Comparison of ENCODE assay signal across 8 mouse cellular contexts in the genomic region with DNA sequence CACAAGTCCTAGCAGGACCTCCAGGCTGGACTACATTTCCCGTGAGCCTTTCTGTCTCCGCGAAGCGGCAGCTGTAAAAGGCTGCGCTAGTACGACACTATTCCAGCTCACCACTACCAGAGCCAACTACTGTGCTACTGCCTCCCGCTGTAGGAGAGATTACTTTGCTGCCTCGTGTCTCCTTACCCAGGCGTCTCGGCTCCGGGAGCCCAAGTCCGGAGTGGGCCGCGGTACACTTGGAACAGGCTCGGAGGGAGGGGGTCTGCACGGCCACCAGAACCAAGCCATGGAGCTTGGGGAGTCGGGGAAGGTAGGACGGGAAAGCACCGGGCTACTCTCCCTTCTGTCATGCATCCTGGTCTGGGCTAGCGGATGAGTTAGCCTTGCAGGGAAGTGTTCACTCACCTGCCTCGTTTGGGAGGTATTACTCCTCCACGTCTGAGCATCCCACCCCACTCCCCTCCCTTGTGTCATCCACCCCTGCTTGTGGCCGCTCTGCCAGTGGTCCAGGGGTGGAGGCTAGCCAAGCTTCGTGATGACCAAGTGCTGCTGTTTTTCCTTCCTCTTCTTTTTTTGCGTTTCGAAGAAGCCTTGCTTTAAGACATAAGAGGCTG. TPM values are rescaled to one million over a fixed set of nuclear protein-coding genes. Genes with fewer than 3 reads are reported as not detected.
DNase-seq lines count a peak whose midpoint lies in the region; ATAC-seq and TF ChIP-seq lines count a peak whose summit lies in the region.

No protein-coding gene starts in this region.

- H3K4me1 ChIP-seq in heart, embryonic 11.5 days (ENCODE audit: control insufficient read depth, insufficient read depth, low read length), result peaks cover 5% of the 10 kb centered on the region; the same call in 1 of the 2 replicates
- H3K4me1 ChIP-seq in kidney, embryonic 15.5 days, result peaks cover 11% of the 10 kb centered on the region
- peaks cover 9% of the 10 kb centered on the region for H3K4me1 ChIP-seq in limb, embryonic 15.5 days
- H3K4me1 ChIP-seq in midbrain, postnatal 0 days (ENCODE audit: insufficient read depth, low read length), result no peaks in the 10 kb centered on the region

- peak overlapping the region; percentile 71 for H3K4me2 ChIP-seq in heart, embryonic 11.5 days
- peak overlapping the region; percentile 73 for H3K4me2 ChIP-seq in kidney, embryonic 15.5 days
- H3K4me2 ChIP-seq in limb, embryonic 15.5 days, result peak overlapping the region; percentile 74
- peak overlapping the region; percentile 74 for H3K4me2 ChIP-seq in midbrain, postnatal 0 days (ENCODE audit: low read depth, low read length, poor library complexity, severe bottlenecking)

- no peaks in the 10 kb centered on the region for H3K9me3 ChIP-seq in heart, embryonic 11.5 days (replicated peaks; ENCODE audit: control insufficient read depth, low read length)
- H3K9me3 ChIP-seq in kidney, embryonic 15.5 days (replicated peaks), result no peaks in the 10 kb centered on the region
- H3K9me3 ChIP-seq in limb, embryonic 15.5 days, result no peaks in the 10 kb centered on the region
- no peaks in the 10 kb centered on the region for H3K9me3 ChIP-seq in midbrain, postnatal 0 days (ENCODE audit: low read length)

- H3K36me3 ChIP-seq in heart, embryonic 11.5 days (ENCODE audit: control insufficient read depth, insufficient read depth, low read length), result peaks cover 2% of the 10 kb centered on the region; the same call in 1 of the 2 replicates
- H3K36me3 ChIP-seq in kidney, embryonic 15.5 days, result peaks cover 8% of the 10 kb centered on the region; the same call in 1 of the 2 replicates
- peaks cover 5% of the 10 kb centered on the region; the same call in 1 of the 2 replicates for H3K36me3 ChIP-seq in limb, embryonic 15.5 days
- H3K36me3 ChIP-seq in midbrain, postnatal 0 days (ENCODE audit: insufficient read depth, low read length), result no peaks in the 10 kb centered on the region

- peak; percentile 34; the same call in 1 of the 2 replicates for ATAC-seq in erythroid progenitor cell, adult 5-6 weeks (replicated peaks; ENCODE audit: low FRiP score, poor library complexity, severe bottlenecking)
- peak; percentile 89 for ATAC-seq in heart, embryonic 11.5 days (replicated peaks; ENCODE audit: insufficient number of reproducible peaks, low FRiP score, low TSS enrichment)
- peak; percentile 96 for ATAC-seq in kidney, embryonic 15.5 days (replicated peaks; ENCODE audit: low FRiP score)
- peak; percentile 92 for ATAC-seq in limb, embryonic 15.5 days (ENCODE audit: insufficient number of reproducible peaks, low FRiP score, low TSS enrichment, low read depth)
- ATAC-seq in midbrain, postnatal 0 days (ENCODE audit: low FRiP score), result peak; percentile 93

- under 1% methylated on average over 26 of the region's 26 CpGs for WGBS in heart, embryonic 11.5 days (ENCODE audit: insufficient replicate concordance)
- WGBS in kidney, embryonic 15.5 days, result under 1% methylated on average over 26 of the region's 26 CpGs
- under 1% methylated on average over 26 of the region's 26 CpGs for WGBS in limb, embryonic 15.5 days
- under 1% methylated on average over 26 of the region's 26 CpGs for WGBS in midbrain, postnatal 0 days

- H3K27ac ChIP-seq in heart, embryonic 11.5 days (ENCODE audit: low read depth, low read length), result peak overlapping the region; percentile 46; the same call in 1 of the 2 replicates
- peak overlapping the region; percentile 82 for H3K27ac ChIP-seq in kidney, embryonic 15.5 days
- H3K27ac ChIP-seq in limb, embryonic 15.5 days, result peak overlapping the region; percentile 91
- peak overlapping the region; percentile 52 for H3K27ac ChIP-seq in midbrain, postnatal 0 days (ENCODE audit: low read depth, low read length)

- peak overlapping the region; percentile 83 for H3K9ac ChIP-seq in heart, embryonic 11.5 days (ENCODE audit: low read depth, low read length)
- H3K9ac ChIP-seq in kidney, embryonic 15.5 days, result peak overlapping the region; percentile 55
- H3K9ac ChIP-seq in limb, embryonic 15.5 days, result peak overlapping the region; percentile 61
- H3K9ac ChIP-seq in midbrain, postnatal 0 days (replicated peaks; ENCODE audit: low read length, poor library complexity, severe bottlenecking), result peak overlapping the region; percentile 55

- peak; percentile 51 for TF ChIP-seq CTCF in midbrain, postnatal 0 days (IDR thresholded peaks at IDR 0.05)

- H3K27me3 ChIP-seq in heart, embryonic 11.5 days (ENCODE audit: control insufficient read depth, insufficient read depth, low read length), result no peaks in the 10 kb centered on the region
- no peaks in the 10 kb centered on the region for H3K27me3 ChIP-seq in kidney, embryonic 15.5 days
- no peaks in the 10 kb centered on the region for H3K27me3 ChIP-seq in limb, embryonic 15.5 days
- no peaks in the 10 kb centered on the region for H3K27me3 ChIP-seq in midbrain, postnatal 0 days (ENCODE audit: insufficient read depth, low read length)

- DNase-seq in A20 (ENCODE audit: low read depth, low spot score), result peak; percentile 81
- DNase-seq in brain, adult 2 months (ENCODE audit: low read depth, low spot score), result peak; percentile 95
- peak; percentile 94 for DNase-seq in midbrain, postnatal 0 days (ENCODE audit: low spot score)
- DNase-seq in spleen, postnatal 36 days (ENCODE audit: low spot score in 2 of 2), result peak; percentile 54 to 60

- peak overlapping the region; percentile 72 for H3K4me3 ChIP-seq in heart, embryonic 11.5 days (ENCODE audit: low read depth, low read length)
- H3K4me3 ChIP-seq in kidney, embryonic 15.5 days (replicated peaks), result peak overlapping the region; percentile 76
- peak overlapping the region; percentile 71 for H3K4me3 ChIP-seq in limb, embryonic 15.5 days
- H3K4me3 ChIP-seq in midbrain, postnatal 0 days (ENCODE audit: low read depth, low read length), result peak overlapping the region; percentile 63

RNA-seq across cellular contexts. Expression of a gene that starts 33.1 kb away (rescaled TPM):
- total RNA-seq in erythroid progenitor cell, adult 5-6 weeks (2015; ENCODE audit: low replicate concordance), result not detected in 2 replicates
- total RNA-seq in erythroid progenitor cell, adult 5-6 weeks (2017; ENCODE audit: low replicate concordance), result not detected in 2 replicates
- polyA plus RNA-seq in heart, embryonic 11.5 days (2014; fragmentation: Nextera tagmentation; extraction: Ambion mirVana), result 19.8 and 24.1 TPM in 2 replicates
- polyA plus RNA-seq in kidney, embryonic 15.5 days (2015; fragmentation: Nextera tagmentation; extraction: Ambion mirVana), result 28.0 and 29.6 TPM in 2 replicates
- polyA plus RNA-seq in limb, embryonic 15.5 days (2015; fragmentation: Nextera tagmentation; extraction: Ambion mirVana), result 12.2 and 13.7 TPM in 2 replicates
- total RNA-seq in midbrain, postnatal 0 days (2014; rRNA removed), result 398 and 447 TPM in 2 replicates
- 497 and 556 TPM in 2 replicates for polyA plus RNA-seq in midbrain, postnatal 0 days (2015; fragmentation: Nextera tagmentation; extraction: Ambion mirVana)

RNA-seq across cellular contexts. Expression of a gene that starts 50.2 kb away (rescaled TPM):
- total RNA-seq in erythroid progenitor cell, adult 5-6 weeks (2015; ENCODE audit: low replicate concordance), result 2.1 TPM in 1 of 2 replicates, not detected in the other
- total RNA-seq in erythroid progenitor cell, adult 5-6 weeks (2017; ENCODE audit: low replicate concordance), result 0.13 and 1.1 TPM in 2 replicates
- 6.6 and 9.6 TPM in 2 replicates for polyA plus RNA-seq in heart, embryonic 11.5 days (2014; fragmentation: Nextera tagmentation; extraction: Ambion mirVana)
- 12.8 and 16.4 TPM in 2 replicates for polyA plus RNA-seq in kidney, embryonic 15.5 days (2015; fragmentation: Nextera tagmentation; extraction: Ambion mirVana)
- polyA plus RNA-seq in limb, embryonic 15.5 days (2015; fragmentation: Nextera tagmentation; extraction: Ambion mirVana), result 9.9 and 10.8 TPM in 2 replicates
- 29.4 and 82.4 TPM in 2 replicates for total RNA-seq in midbrain, postnatal 0 days (2014; rRNA removed)
- 21.4 and 23.3 TPM in 2 replicates for polyA plus RNA-seq in midbrain, postnatal 0 days (2015; fragmentation: Nextera tagmentation; extraction: Ambion mirVana)

RNA-seq across cellular contexts. Expression of a gene that starts 56.3 kb away (rescaled TPM):
- total RNA-seq in erythroid progenitor cell, adult 5-6 weeks (2015; ENCODE audit: low replicate concordance), result not detected in 2 replicates
- total RNA-seq in erythroid progenitor cell, adult 5-6 weeks (2017; ENCODE audit: low replicate concordance), result not detected in 2 replicates
- 0.41 and 0.54 TPM in 2 replicates for polyA plus RNA-seq in heart, embryonic 11.5 days (2014; fragmentation: Nextera tagmentation; extraction: Ambion mirVana)
- 0.22 and 0.86 TPM in 2 replicates for polyA plus RNA-seq in kidney, embryonic 15.5 days (2015; fragmentation: Nextera tagmentation; extraction: Ambion mirVana)
- 0.25 and 0.31 TPM in 2 replicates for polyA plus RNA-seq in limb, embryonic 15.5 days (2015; fragmentation: Nextera tagmentation; extraction: Ambion mirVana)
- 4.6 and 7.3 TPM in 2 replicates for total RNA-seq in midbrain, postnatal 0 days (2014; rRNA removed)
- 0.67 and 1.2 TPM in 2 replicates for polyA plus RNA-seq in midbrain, postnatal 0 days (2015; fragmentation: Nextera tagmentation; extraction: Ambion mirVana)

RNA-seq across cellular contexts. Expression of a gene that starts 58.7 kb away (rescaled TPM):
- total RNA-seq in erythroid progenitor cell, adult 5-6 weeks (2015; ENCODE audit: low replicate concordance), result 1.3 TPM in 1 of 2 replicates, not detected in the other
- total RNA-seq in erythroid progenitor cell, adult 5-6 weeks (2017; ENCODE audit: low replicate concordance), result 5.0 TPM in 1 of 2 replicates, not detected in the other
- polyA plus RNA-seq in heart, embryonic 11.5 days (2014; fragmentation: Nextera tagmentation; extraction: Ambion mirVana), result 17.3 and 17.8 TPM in 2 replicates
- polyA plus RNA-seq in kidney, embryonic 15.5 days (2015; fragmentation: Nextera tagmentation; extraction: Ambion mirVana), result 27.2 and 29.6 TPM in 2 replicates
- 23.6 and 25.4 TPM in 2 replicates for polyA plus RNA-seq in limb, embryonic 15.5 days (2015; fragmentation: Nextera tagmentation; extraction: Ambion mirVana)
- total RNA-seq in midbrain, postnatal 0 days (2014; rRNA removed), result 28.0 and 43.0 TPM in 2 replicates
- polyA plus RNA-seq in midbrain, postnatal 0 days (2015; fragmentation: Nextera tagmentation; extraction: Ambion mirVana), result 41.7 and 44.6 TPM in 2 replicates

Comparison
In these comparisons a context has a peak if more than half of its experiments do, and no peak if none do; other contexts are left out.
1. Peak in every context shown above with its lines: DNase-seq, ATAC-seq, H3K4me3 ChIP-seq and H3K27ac ChIP-seq.
2. ATAC-seq: peak in every context shown above with its lines; median percentile 96 in kidney, embryonic 15.5 days; 93 in midbrain, postnatal 0 days; 92 in limb, embryonic 15.5 days; 89 in heart, embryonic 11.5 days; 34 in erythroid progenitor cell, adult 5-6 weeks.
3. RNA of a gene that starts 33.1 kb away (polyA plus RNA-seq): 497 to 556 TPM in midbrain, postnatal 0 days; 28.0 to 29.6 TPM in kidney, embryonic 15.5 days, 19.8 to 24.1 TPM in heart, embryonic 11.5 days and 12.2 to 13.7 TPM in limb, embryonic 15.5 days; every median in the first group is over 10 times any median in the second.